Mouse (Mus musculus): Measurements from ENCODE around the gene Mlst8. TPM values are rescaled to one million over a fixed set of nuclear protein-coding genes. Genes with fewer than 3 reads are reported as not detected.

Gene Mlst8
- polyA plus RNA-seq, 1 experiment = 33.7 TPM

- H3K36me3 ChIP-seq (ENCODE audit: control insufficient read depth, insufficient read depth, low read length) = peaks cover 28% of the 10 kb centered on the region
- H3K4me1 ChIP-seq (ENCODE audit: control insufficient read depth, insufficient read depth, insufficient read length, low read length) = peaks cover 39% of the 10 kb centered on the region
- TF ChIP-seq POLR2A (IDR thresholded peaks at IDR 0.05; ENCODE audit: low read depth, low read length) = 0 out of 2 replicates have a peak, but pooled peaks have one; percentile 13
- no peak for TF ChIP-seq CTCF (IDR thresholded peaks at IDR 0.05; ENCODE audit: extremely low read depth, insufficient read length, insufficient replicate concordance, low read depth, low read length)
- peak within 1 kb of the TSS; percentile 8; the same call in 1 of the 2 replicates for H3K4me3 ChIP-seq (ENCODE audit: low read depth, low read length)
- peak within 1 kb of the TSS; percentile 96 for H3K27ac ChIP-seq (ENCODE audit: insufficient read depth, low read depth, low read length)
- 62% methylated on average over 6 of the region's 6 CpGs for WGBS
- no peaks in the 10 kb centered on the region for H3K27me3 ChIP-seq (ENCODE audit: control insufficient read depth, insufficient read depth, low read length)
Measured at GRCm38 (mm10) chr17:24473612-24474275, 5.1 kb downstream of the Mlst8 start, which contains the start of gene Bricd5. Gene Bricd5, plus strand, starts transcription at chr17:24473884.

DNA sequence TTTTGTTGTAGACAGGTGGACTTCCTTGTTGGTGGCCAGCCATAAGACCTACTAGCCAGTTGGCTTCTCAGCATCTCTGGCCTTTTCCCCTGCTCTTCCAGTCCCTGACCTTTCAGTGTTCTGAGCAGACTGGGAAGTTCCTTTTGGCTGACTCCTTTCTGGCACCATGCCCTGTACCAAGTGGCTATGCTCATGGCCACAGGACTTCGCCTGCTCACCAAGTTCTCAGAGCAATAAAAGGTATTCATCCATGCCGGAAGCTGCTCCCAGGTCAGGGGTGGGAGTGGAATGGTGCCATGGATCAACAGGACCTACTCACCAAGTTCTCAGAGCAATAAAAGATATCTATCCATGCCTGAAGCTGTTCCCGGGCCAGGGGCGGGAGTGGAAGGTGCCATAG is 6.4 kb downstream of the Mlst8 start:
- Histone ChIP-seq H3K27me3 (ENCODE audit: control insufficient read depth, insufficient read depth, low read length) (no peaks in the 10 kb centered on the region), H3K36me3 (ENCODE audit: control insufficient read depth, insufficient read depth, low read length) (peaks cover 28% of the 10 kb centered on the region), H3K4me1 (ENCODE audit: control insufficient read depth, insufficient read depth, insufficient read length, low read length) (peaks cover 31% of the 10 kb centered on the region), H3K27ac (ENCODE audit: insufficient read depth, low read depth, low read length) (peak overlapping the region; percentile 96), H3K4me3 (ENCODE audit: low read depth, low read length) (peak overlapping the region; percentile 8; the same call in 1 of the 2 replicates)
- 18% methylated on average over 4 of the region's 4 CpGs for WGBS
- peak; percentile 67; the same call in 1 of the 2 replicates for TF ChIP-seq POLR2A (IDR thresholded peaks at IDR 0.05; ENCODE audit: low read depth, low read length)
- no peak for TF ChIP-seq CTCF (IDR thresholded peaks at IDR 0.05; ENCODE audit: extremely low read depth, insufficient read length, insufficient replicate concordance, low read depth, low read length)

GRCm38 (mm10) chr17:24470701-24471527 is 8.0 kb downstream of the Mlst8 start:
- Histone ChIP-seq H3K27ac (ENCODE audit: insufficient read depth, low read depth, low read length) (peak overlapping the region; percentile 85), H3K4me1 (ENCODE audit: control insufficient read depth, insufficient read depth, insufficient read length, low read length) (peaks cover 25% of the 10 kb centered on the region), H3K36me3 (ENCODE audit: control insufficient read depth, insufficient read depth, low read length) (peaks cover 14% of the 10 kb centered on the region), H3K4me3 (ENCODE audit: low read depth, low read length) (peak overlapping the region; percentile 85), H3K27me3 (ENCODE audit: control insufficient read depth, insufficient read depth, low read length) (no peaks in the 10 kb centered on the region)
- under 1% methylated on average over 68 of the region's 68 CpGs for WGBS
- TF ChIP-seq POLR2A (IDR thresholded peaks at IDR 0.05; ENCODE audit: low read depth, low read length) (no peak), CTCF (IDR thresholded peaks at IDR 0.05; ENCODE audit: extremely low read depth, insufficient read length, insufficient replicate concordance, low read depth, low read length) (no peak)

GRCm38 (mm10) chr17:24469910-24470602 is 8.8 kb downstream of the Mlst8 start, which contains the start of the genes E4f1 and Pgp:
Gene E4f1, minus strand, starts transcription at chr17:24470313.
Gene Pgp, plus strand, starts transcription at chr17:24470392.
- Histone ChIP-seq H3K4me3 (ENCODE audit: low read depth, low read length) (peak within 1 kb of the TSS; percentile 85), H3K4me1 (ENCODE audit: control insufficient read depth, insufficient read depth, insufficient read length, low read length) (peaks cover 24% of the 10 kb centered on the region), H3K27ac (ENCODE audit: insufficient read depth, low read depth, low read length) (peak within 1 kb of the TSS; percentile 85), H3K27me3 (ENCODE audit: control insufficient read depth, insufficient read depth, low read length) (no peaks in the 10 kb centered on the region), H3K36me3 (ENCODE audit: control insufficient read depth, insufficient read depth, low read length) (peaks cover 5% of the 10 kb centered on the region)
- TF ChIP-seq CTCF (IDR thresholded peaks at IDR 0.05; ENCODE audit: extremely low read depth, insufficient read length, insufficient replicate concordance, low read depth, low read length) = no peak
- TF ChIP-seq POLR2A (IDR thresholded peaks at IDR 0.05; ENCODE audit: low read depth, low read length) = peak; percentile 43
- WGBS = under 1% methylated on average over 72 of the region's 75 CpGs

- WGBS = 18% methylated on average over 7 of the region's 7 CpGs
Measured at GRCm38 (mm10) chr17:24469336-24469909, 9.5 kb downstream of the Mlst8 start.

DNA sequence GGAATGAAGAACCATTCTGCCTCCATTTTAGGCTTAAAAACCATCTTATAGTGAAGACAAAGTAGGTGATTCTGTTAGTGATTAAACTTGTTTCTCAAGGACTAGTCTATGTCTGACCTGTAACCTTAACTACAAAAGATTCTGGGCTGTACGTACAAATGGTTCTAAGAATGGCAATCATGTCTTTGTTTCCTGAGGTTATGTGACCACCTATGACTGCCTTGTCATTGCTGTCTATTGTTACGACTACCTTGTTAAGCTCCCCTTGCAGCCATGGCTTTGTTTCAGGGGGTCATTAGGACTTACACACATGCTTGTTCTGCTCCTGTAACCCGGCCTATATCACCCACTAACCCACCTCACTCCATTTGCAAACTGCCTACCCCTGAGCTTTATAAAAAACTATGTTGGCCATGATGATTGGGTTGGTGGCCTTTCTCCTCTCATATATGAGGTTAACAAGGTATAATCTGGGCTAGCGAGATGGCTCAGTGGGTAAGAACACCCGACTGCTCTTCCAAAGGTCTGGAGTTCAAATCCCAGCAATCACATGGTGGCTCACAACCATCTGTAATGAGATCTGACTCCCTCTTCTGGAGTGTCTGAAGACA is 10.1 kb downstream of the Mlst8 start:
- Histone ChIP-seq H3K27ac (ENCODE audit: insufficient read depth, low read depth, low read length) (no peak overlapping the region), H3K36me3 (ENCODE audit: control insufficient read depth, insufficient read depth, low read length) (no peaks in the 10 kb centered on the region), H3K4me3 (ENCODE audit: low read depth, low read length) (no peak overlapping the region), H3K27me3 (ENCODE audit: control insufficient read depth, insufficient read depth, low read length) (no peaks in the 10 kb centered on the region), H3K4me1 (ENCODE audit: control insufficient read depth, insufficient read depth, insufficient read length, low read length) (peaks cover 17% of the 10 kb centered on the region; the same call in 1 of the 2 replicates)
- WGBS = 96% methylated on average over 5 of the region's 5 CpGs
- TF ChIP-seq CTCF (IDR thresholded peaks at IDR 0.05; ENCODE audit: extremely low read depth, insufficient read length, insufficient replicate concordance, low read depth, low read length) = no peak
- TF ChIP-seq POLR2A (IDR thresholded peaks at IDR 0.05; ENCODE audit: low read depth, low read length) = no peak

More at GRCm38 (mm10) chr17:24469336-24469909, 9.5 kb downstream of the Mlst8 start:
- H3K27ac ChIP-seq (ENCODE audit: insufficient read depth, low read depth, low read length) = peak overlapping the region; percentile 81
- H3K27me3 ChIP-seq (ENCODE audit: control insufficient read depth, insufficient read depth, low read length) = no peaks in the 10 kb centered on the region
- TF ChIP-seq POLR2A (IDR thresholded peaks at IDR 0.05; ENCODE audit: low read depth, low read length) (no peak), CTCF (IDR thresholded peaks at IDR 0.05; ENCODE audit: extremely low read depth, insufficient read length, insufficient replicate concordance, low read depth, low read length) (no peak)
- peaks cover 2% of the 10 kb centered on the region for H3K36me3 ChIP-seq (ENCODE audit: control insufficient read depth, insufficient read depth, low read length)
- peak overlapping the region; percentile 76 for H3K4me3 ChIP-seq (ENCODE audit: low read depth, low read length)
- H3K4me1 ChIP-seq (ENCODE audit: control insufficient read depth, insufficient read depth, insufficient read length, low read length) = peaks cover 24% of the 10 kb centered on the region
